Mouse (Mus musculus) small intestine, adult 2 months (tissue): ENCODE results near the gene Ociad2. TPM values are rescaled to one million over a fixed set of nuclear protein-coding genes. Genes with fewer than 3 reads are reported as not detected.

Experiments used
- H3K27ac ChIP-seq: fragments of 200-500 bp; 2 replicates; pipeline ENCODE4 v1.5.1; 2012; ENCODE audit warnings: low read depth, low read length, control low read depth, inconsistent platforms; ENCODE audit not compliant: insufficient read depth
- H3K27me3 ChIP-seq: fragments of 200-500 bp; 2 replicates; pipeline ENCODE4 v1.6.1; 2012; ENCODE audit warnings: mild to moderate bottlenecking, moderate library complexity, low read length, inconsistent platforms; ENCODE audit not compliant: control insufficient read depth, insufficient read depth
- H3K36me3 ChIP-seq: fragments of 200-500 bp; 2 replicates; pipeline ENCODE4 v1.6.1; 2012; ENCODE audit warnings: mild to moderate bottlenecking, low read length, control low read depth, inconsistent platforms; ENCODE audit not compliant: control insufficient read depth, insufficient read depth
- H3K4me1 ChIP-seq: fragments of 200-500 bp; 2 replicates; pipeline ENCODE4 v1.6.1; 2012; ENCODE audit warnings: low read length, inconsistent platforms, mixed read lengths; ENCODE audit not compliant: control insufficient read depth, insufficient read depth, insufficient read length
- H3K4me3 ChIP-seq: fragments of 200-500 bp; 2 replicates; pipeline ENCODE4 v1.5.1; 2012; ENCODE audit warnings: low read depth, mild to moderate bottlenecking, control low read depth, inconsistent platforms, low read length, moderate library complexity
- CTCF ChIP-seq: fragments of 200-500 bp; IDR thresholded peaks from 2 replicates; pipeline ENCODE4 v1.5.1; 2012; ENCODE audit warnings: low read depth, mild to moderate bottlenecking, control low read depth, inconsistent platforms, low read length, moderate library complexity, mixed read lengths; ENCODE audit not compliant: insufficient replicate concordance, insufficient read length; ENCODE audit errors: extremely low read depth
- POLR2A ChIP-seq: fragments of 200-500 bp; IDR thresholded peaks from 2 replicates; pipeline ENCODE4 v1.6.1; 2012; ENCODE audit warnings: low read depth, mild to moderate bottlenecking, control low read depth, inconsistent platforms, low read length, moderate library complexity
- whole genome bisulfite sequencing: fragments of 180-500 bp; shearing (Covaris S2); methylation state at CpG from one replicate; pipeline ENCODE4 v1.1.7; 2018; 5-methylcytosine and 5-hydroxymethylcytosine counted together
- polyA plus RNA-seq: library from polyadenylated mRNA; depleted of rRNA; stranded (reverse); fragments of >200 nt; gene quantifications from 2 replicates; pipeline ENCODE4 v1.2.3, GENCODE M21; 2012

Ociad2 gene
- polyA plus RNA-seq, 1 experiment = 10.6 TPM

DNA sequence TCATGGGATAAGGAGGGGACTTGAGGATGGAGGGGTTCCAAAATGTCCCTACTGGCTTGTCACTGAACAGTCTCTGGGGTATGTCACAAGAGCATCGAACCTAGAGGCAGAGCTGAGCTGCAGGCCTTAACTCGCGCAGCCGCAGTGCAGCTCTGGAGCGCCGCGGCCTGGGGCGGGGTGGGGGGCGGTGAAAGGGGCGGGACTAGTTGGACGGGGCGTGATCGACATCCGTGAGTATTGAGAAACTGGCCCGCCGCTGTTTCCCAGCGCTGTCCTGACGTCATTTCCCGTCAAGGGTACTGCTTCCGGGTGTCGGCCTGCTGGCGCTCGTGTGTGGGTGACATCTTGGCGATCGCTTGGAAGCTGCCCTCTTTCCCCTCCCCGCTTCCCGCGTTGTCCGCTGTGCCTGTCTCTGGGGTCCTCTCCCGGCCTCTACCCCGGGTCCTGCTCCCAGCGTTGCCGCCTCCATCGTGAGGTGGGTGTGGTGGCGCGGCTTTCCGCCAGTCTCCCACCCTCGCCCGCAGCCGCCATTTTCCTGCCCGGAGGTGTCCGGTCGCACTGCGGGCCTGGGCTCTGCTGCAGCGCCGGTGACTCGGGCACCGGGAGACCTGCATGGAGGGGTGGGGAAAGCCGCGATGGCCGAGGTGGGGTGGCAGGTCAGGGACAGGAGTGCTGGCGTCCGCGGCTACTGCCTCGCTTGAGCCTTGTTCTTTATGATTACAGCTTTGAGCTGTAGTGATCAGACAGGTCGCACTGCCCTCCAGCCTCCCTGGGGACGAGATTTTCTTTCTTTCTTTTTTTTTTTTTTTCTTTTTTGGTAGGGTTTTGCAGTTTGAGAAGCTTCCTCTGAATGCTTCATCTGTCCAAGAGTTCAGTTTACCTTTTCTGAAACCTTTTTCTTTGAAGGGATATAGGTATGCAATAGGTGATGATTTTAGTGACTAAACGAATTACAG, 48.0 kb downstream of the Ociad2 start, which contains the start of gene Ociad1:
Gene Ociad1, plus strand, starts transcription at position 283 of the 956 bp plus-strand sequence.
- no peaks in the 10 kb centered on the region for H3K27me3 ChIP-seq
- H3K4me3 ChIP-seq = peak within 1 kb of the TSS; percentile 100
- TF ChIP-seq CTCF (no peak), POLR2A (peak; percentile 92)
- peaks cover 5% of the 10 kb centered on the region; the same call in 1 of the 2 replicates for H3K4me1 ChIP-seq
- 1% methylated on average over 58 of the region's 58 CpGs for WGBS
- peaks cover 15% of the 10 kb centered on the region for H3K36me3 ChIP-seq
- H3K27ac ChIP-seq = peak within 1 kb of the TSS; percentile 93

DNA sequence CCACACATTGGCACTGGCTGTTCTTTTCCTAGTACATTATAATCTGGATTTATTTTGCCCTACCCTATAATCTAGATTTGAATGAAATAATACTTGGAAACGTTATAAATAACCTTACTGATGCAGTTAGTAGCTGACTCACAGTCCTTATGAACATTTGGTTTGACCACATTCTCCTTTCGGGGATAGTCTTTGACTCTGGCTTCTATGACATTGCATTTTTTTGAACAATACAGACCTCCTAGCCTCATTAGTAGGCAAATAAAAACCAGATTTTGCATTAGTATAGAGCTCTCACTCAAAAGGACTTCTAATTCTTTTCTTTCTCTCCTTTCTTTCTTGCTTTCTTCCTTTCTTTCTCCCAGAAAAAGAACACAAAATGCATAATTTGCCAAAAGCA, 50.9 kb downstream of the Ociad2 start:
- Histone ChIP-seq H3K36me3 (peaks cover 2% of the 10 kb centered on the region; the same call in 1 of the 2 replicates), H3K27me3 (no peaks in the 10 kb centered on the region), H3K27ac (no peak overlapping the region), H3K4me1 (peaks cover 2% of the 10 kb centered on the region; the same call in 1 of the 2 replicates), H3K4me3 (no peak overlapping the region)
- TF ChIP-seq POLR2A (no peak), CTCF (no peak)
- WGBS = 64% methylated on average over 2 of the region's 2 CpGs

DNA sequence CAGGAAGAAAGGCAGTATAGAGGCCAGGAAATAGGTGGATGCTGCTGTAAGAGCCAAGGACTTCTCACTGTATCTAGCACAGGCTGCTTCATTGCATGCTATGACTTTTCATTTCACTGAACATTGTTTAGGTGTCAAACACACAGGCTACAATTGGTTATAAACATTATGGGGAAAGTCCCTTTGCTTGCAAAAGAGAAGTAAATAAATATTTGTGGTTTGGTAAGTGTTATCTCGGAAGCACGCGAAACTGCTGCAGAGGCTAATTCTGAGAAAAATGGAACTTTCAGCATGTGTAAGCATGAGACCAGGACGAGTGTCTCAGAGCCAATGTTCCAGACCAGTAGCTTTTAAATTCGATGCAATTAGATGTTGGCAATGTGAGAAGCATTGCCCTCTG, 54.2 kb downstream of the Ociad2 start:
- H3K36me3 ChIP-seq = no peaks in the 10 kb centered on the region
- H3K27ac ChIP-seq = peak overlapping the region; percentile 58
- no peaks in the 10 kb centered on the region for H3K4me1 ChIP-seq
- WGBS = 64% methylated on average over 5 of the region's 5 CpGs
- TF ChIP-seq POLR2A (no peak), CTCF (no peak)
- no peak overlapping the region for H3K4me3 ChIP-seq
- H3K27me3 ChIP-seq = no peaks in the 10 kb centered on the region

DNA sequence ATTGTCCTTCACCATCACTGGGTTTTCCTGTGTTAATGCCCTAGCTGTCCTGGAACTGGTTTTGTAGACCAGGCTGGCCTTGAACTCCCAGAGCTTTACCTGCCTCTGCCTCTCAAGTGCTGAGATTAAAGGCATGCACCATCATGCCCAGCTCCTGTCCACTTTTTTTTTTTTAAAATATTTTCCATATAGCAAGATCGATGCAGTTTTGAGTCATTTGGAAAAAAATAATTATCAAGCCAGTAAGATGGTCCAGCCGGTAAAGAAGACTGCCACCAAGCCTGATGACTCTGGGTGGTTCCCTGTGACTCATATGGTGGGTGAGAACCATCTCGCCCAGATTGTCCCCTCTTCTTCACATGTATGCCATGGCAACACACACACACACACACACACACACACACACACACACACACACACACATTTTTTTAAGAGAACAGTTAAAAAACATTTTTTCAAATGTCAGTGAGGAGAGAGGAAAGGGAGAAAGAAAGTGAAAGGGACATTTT, 55.3 kb downstream of the Ociad2 start:
- H3K27me3 ChIP-seq = no peaks in the 10 kb centered on the region
- H3K4me3 ChIP-seq = no peak overlapping the region
- peak overlapping the region; percentile 58; the same call in 1 of the 2 replicates for H3K27ac ChIP-seq
- WGBS = 73% methylated on average over 3 of the region's 3 CpGs
- H3K36me3 ChIP-seq = no peaks in the 10 kb centered on the region
- no peaks in the 10 kb centered on the region for H3K4me1 ChIP-seq
- no peak for TF ChIP-seq CTCF
- TF ChIP-seq POLR2A = no peak

DNA sequence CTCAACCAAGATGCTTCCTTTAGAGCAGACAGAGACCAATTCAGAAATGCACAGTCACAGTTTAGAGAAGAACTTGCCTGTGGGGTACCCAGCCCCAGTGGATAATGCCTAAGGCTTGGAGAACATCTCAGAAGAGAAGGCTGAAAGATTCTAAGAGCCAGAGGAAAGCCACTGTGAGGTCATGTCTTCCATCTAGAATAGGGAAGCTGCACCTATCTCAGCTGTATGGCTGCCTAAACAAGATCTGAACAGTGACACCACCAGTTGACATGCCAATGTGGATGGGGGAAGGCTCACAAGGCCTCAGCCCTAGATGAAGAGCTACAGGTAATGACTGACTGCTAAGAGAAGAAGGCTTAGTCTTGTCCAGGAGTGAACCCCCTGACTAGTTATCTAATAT, 56.8 kb downstream of the Ociad2 start:
- Histone ChIP-seq H3K36me3 (no peaks in the 10 kb centered on the region), H3K27ac (no peak overlapping the region), H3K27me3 (no peaks in the 10 kb centered on the region), H3K4me1 (peaks cover 5% of the 10 kb centered on the region; the same call in 1 of the 2 replicates), H3K4me3 (no peak overlapping the region)
- no peak for TF ChIP-seq POLR2A
- TF ChIP-seq CTCF = no peak

DNA sequence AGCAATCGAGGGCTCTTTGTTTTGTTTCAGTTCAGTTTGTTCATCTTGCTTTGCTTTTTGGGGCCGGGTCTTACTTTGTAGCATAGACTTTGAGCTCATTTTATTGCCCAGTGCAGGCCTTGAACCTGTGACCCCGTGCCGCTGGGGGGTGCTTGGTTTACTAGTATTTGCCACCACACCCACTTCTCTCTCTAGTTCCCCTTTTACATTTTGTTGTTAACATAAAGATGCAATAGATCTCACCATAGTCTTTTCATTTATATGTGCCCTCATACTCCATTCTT, 60.3 kb downstream of the Ociad2 start:
- 29% methylated on average over 4 of the region's 4 CpGs for WGBS
- no peak overlapping the region for H3K4me3 ChIP-seq
- TF ChIP-seq POLR2A (no peak), CTCF (no peak)
- H3K4me1 ChIP-seq = peaks cover 5% of the 10 kb centered on the region; the same call in 1 of the 2 replicates
- no peaks in the 10 kb centered on the region for H3K27me3 ChIP-seq
- H3K27ac ChIP-seq = no peak overlapping the region
- no peaks in the 10 kb centered on the region for H3K36me3 ChIP-seq

DNA sequence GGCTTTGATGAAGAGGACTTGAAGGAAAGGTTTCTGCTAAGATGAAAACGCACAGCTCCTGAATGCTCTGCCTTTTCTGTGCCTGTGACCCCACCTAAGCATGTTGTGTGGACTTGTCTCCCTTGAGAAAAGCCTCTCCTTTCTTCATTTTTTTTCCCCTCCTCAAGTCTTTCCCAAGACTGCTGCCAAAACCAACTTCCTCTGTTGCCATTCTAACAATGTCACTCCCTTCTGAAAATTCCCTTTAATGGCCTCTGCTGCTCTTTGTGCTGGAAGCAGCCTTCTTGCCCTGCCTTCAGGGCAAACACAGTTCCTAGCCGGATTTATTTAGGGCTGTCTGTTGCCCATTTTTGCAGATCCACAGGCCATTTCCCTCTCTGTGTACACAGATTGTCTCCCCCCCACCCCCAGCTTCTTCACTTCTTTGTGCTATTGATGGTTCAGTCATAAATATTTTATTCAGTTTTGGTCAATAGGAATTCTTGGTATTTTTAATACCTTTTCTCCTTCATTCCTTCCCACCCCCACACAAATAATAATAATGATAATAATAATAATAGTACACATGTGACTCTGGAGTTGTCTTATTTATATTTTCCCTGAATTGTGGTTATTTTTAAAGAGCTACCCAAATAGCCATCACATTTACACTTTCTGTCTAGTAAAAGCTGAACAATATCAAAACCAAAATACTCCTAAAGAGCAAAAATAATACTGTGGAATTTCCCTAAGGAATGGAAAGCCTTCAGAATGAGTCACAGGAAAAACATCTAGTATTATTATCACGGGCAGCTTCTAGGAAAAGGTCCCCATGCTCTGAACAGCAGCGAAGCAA, 60.9 kb downstream of the Ociad2 start:
- Histone ChIP-seq H3K27ac (peak overlapping the region; percentile 22; the same call in 1 of the 2 replicates), H3K4me1 (peaks cover 5% of the 10 kb centered on the region; the same call in 1 of the 2 replicates), H3K36me3 (no peaks in the 10 kb centered on the region), H3K27me3 (no peaks in the 10 kb centered on the region), H3K4me3 (no peak overlapping the region)
- 43% methylated on average over 4 of the region's 4 CpGs for WGBS
- TF ChIP-seq POLR2A (no peak), CTCF (no peak)
